Mouse (Mus musculus) limb, embryonic 14.5 days (tissue): ENCODE measurements around the gene Taf1c. TPM values are rescaled to one million over a fixed set of nuclear protein-coding genes. Genes with fewer than 3 reads are reported as not detected.

Source experiments
- ATAC-seq: fragments of 200-750 bp; cut with Nextera tagmentation; 2 replicates; pipeline ENCODE4 v1.8.0; 2017; ENCODE audit warnings: low read depth, moderate number of reproducible peaks, moderate TSS enrichment; ENCODE audit not compliant: low FRiP score
- DNase-seq: peaks from one replicate; pipeline ENCODE4 v3.0.0-alpha.2; 2015; ENCODE audit warnings: low spot score
- H3K27ac ChIP-seq: fragments of 300-500 bp; sonication (generic); replicated peaks from 2 replicates; pipeline ENCODE4 v1.5.1; 2014; ENCODE audit warnings: low read depth, mild to moderate bottlenecking, low read length, moderate library complexity, mixed read lengths
- H3K27me3 ChIP-seq: fragments of 300-500 bp; sonication (generic); 2 replicates; pipeline ENCODE4 v1.6.1; 2014; ENCODE audit warnings: low read length, mixed read lengths; ENCODE audit not compliant: control insufficient read depth, insufficient read depth
- H3K36me3 ChIP-seq: fragments of 300-500 bp; sonication (generic); 2 replicates; pipeline ENCODE4 v1.6.1; 2014; ENCODE audit warnings: mild to moderate bottlenecking, low read length, moderate library complexity, mixed read lengths; ENCODE audit not compliant: control insufficient read depth, insufficient read depth
- H3K4me1 ChIP-seq: fragments of 300-500 bp; sonication (generic); 2 replicates; pipeline ENCODE4 v1.6.1; 2014; ENCODE audit warnings: antibody characterized with exemption, low read length, mixed read lengths; ENCODE audit not compliant: control insufficient read depth, insufficient read depth
- H3K4me2 ChIP-seq: fragments of 300-500 bp; sonication (generic); replicated peaks from 2 replicates; pipeline ENCODE4 v1.6.1; 2014; ENCODE audit warnings: low read depth, mild to moderate bottlenecking, low read length, moderate library complexity; ENCODE audit not compliant: severe bottlenecking
- H3K4me3 ChIP-seq: fragments of 300-500 bp; sonication (generic); replicated peaks from 2 replicates; pipeline ENCODE4 v1.5.1; 2014; ENCODE audit warnings: low read length
- H3K9ac ChIP-seq: fragments of 300-500 bp; sonication (generic); 2 replicates; pipeline ENCODE4 v1.6.1; 2014; ENCODE audit warnings: mild to moderate bottlenecking, low read depth, low read length, moderate library complexity; ENCODE audit not compliant: severe bottlenecking
- H3K9me3 ChIP-seq: fragments of 300-500 bp; sonication (generic); 2 replicates; pipeline ENCODE4 v1.6.1; 2016; ENCODE audit warnings: low read length; ENCODE audit not compliant: control insufficient read depth
- POLR2A ChIP-seq: fragments of 200-500 bp; IDR thresholded peaks from 2 replicates; pipeline ENCODE4 v1.8.0; 2012; ENCODE audit warnings: inconsistent platforms, mild to moderate bottlenecking, moderate library complexity, borderline replicate concordance; ENCODE audit not compliant: insufficient read depth, insufficient read length; ENCODE audit errors: extremely low read depth
- WGBS: fragments of 180-500 bp; shearing (Covaris S2); extraction: QIAGEN DNeasy Blood & Tissue Kit; methylation state at CpG from one replicate; pipeline ENCODE4 v1.1.7; 2014; 5-methylcytosine and 5-hydroxymethylcytosine counted together
- polyA plus RNA-seq, 2 experiments: library from polyadenylated mRNA; depleted of rRNA in 1 of 2; stranded (reverse) in 1 of 2; unstranded in 1 of 2; fragments of >200 nt; fragmentation: Nextera tagmentation in 1 of 2; extraction: Ambion mirVana in 1 of 2; gene quantifications; 2 replicates each; pipeline versions ENCODE4 v1.2.1 to v1.2.3; 2012 to 2014

Gene Taf1c
- polyA plus RNA-seq, 2 experiments, result 11.3 to 18.4 TPM

DNA sequence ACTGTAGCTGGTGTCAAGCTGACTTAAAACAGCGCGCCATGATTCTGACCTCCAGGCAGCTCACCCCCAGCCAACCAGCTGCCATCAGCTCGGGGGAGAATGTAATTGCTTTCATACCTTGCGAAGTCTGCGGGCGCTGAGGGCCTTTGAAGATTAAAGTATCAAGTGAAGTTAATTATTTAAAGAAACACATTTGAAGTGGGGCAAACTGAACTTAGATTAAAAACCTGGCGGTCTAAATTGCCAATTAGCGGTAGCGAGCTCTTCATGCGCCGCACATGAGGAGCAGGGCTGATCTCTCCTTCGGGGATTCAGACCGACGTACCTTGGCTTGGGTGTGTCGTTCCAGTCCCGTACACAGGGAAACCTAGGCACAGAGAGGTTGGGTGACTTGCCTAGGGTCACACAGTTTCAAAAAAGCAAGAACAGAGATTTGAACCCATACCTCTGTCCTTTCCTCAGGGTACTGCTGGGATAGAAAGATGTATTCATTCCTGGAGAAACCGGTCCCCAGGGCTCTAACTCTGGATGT is 39.5 kb upstream of the Taf1c start:
- DNase-seq, result no peak
- Histone ChIP-seq H3K4me2 (no peak overlapping the region), H3K27me3 (no peaks in the 10 kb centered on the region), H3K9ac (no peak overlapping the region), H3K27ac (no peak overlapping the region), H3K4me3 (no peak overlapping the region), H3K36me3 (no peaks in the 10 kb centered on the region), H3K4me1 (no peaks in the 10 kb centered on the region), H3K9me3 (no peaks in the 10 kb centered on the region)
- WGBS, result 53% methylated on average over 17 of the region's 17 CpGs
- ATAC-seq, result no peak
- TF ChIP-seq POLR2A, result no peak

DNA sequence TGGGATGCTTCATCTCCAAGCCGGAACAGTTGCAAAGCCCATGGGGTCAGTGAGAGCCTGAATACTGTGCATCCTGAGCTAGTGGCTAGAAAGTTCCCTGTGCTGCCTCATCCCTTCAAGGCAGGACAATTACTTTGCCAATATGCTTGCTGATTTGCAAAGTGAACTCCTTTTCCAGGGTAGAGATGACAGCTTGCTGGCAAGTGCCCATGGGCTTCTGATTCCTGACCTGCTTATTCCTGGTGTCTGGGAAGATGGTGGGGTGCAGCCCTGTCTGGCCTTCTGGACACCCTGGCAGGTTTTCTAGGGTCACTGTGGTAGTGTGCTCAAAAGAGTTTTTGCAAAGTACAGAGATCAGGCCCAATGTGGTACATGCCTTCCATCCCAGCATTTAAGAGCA is 37.9 kb upstream of the Taf1c start:
- Histone ChIP-seq H3K9ac (no peak overlapping the region), H3K36me3 (no peaks in the 10 kb centered on the region), H3K4me2 (no peak overlapping the region), H3K4me3 (no peak overlapping the region), H3K9me3 (no peaks in the 10 kb centered on the region), H3K27ac (no peak overlapping the region), H3K4me1 (no peaks in the 10 kb centered on the region), H3K27me3 (no peaks in the 10 kb centered on the region)
- ATAC-seq (no peak), DNase-seq (no peak)
- no peak for TF ChIP-seq POLR2A
- WGBS, result 88% methylated on average over 1 of the region's 1 CpGs

DNA sequence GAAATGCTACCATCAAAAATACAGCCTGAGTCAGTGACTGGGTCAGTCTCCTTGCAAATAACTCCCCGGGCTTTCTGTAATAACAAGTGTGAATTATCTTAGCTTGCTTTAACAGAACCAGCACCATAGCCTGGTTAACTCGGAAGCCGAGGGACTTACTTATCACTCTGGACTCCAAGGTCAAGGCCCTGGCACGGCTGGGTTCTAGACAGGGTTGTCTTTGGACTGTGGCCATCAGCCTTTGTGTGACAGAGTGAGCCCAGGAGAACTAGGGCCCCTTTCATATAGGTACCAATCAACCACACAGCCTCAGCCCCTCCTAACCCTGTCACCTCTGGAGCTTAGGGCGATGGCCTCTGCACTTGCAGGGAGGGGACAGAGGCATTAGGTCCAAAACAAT is 36.0 kb upstream of the Taf1c start:
- no peak for TF ChIP-seq POLR2A
- ATAC-seq (no peak), DNase-seq (no peak)
- H3K36me3 ChIP-seq, result no peaks in the 10 kb centered on the region
- WGBS, result 87% methylated on average over 5 of the region's 5 CpGs
- no peaks in the 10 kb centered on the region for H3K9me3 ChIP-seq
- H3K9ac ChIP-seq, result no peak overlapping the region
- no peak overlapping the region for H3K27ac ChIP-seq
- no peaks in the 10 kb centered on the region for H3K27me3 ChIP-seq
- no peak overlapping the region for H3K4me3 ChIP-seq
- H3K4me2 ChIP-seq, result no peak overlapping the region
- H3K4me1 ChIP-seq, result no peaks in the 10 kb centered on the region

DNA sequence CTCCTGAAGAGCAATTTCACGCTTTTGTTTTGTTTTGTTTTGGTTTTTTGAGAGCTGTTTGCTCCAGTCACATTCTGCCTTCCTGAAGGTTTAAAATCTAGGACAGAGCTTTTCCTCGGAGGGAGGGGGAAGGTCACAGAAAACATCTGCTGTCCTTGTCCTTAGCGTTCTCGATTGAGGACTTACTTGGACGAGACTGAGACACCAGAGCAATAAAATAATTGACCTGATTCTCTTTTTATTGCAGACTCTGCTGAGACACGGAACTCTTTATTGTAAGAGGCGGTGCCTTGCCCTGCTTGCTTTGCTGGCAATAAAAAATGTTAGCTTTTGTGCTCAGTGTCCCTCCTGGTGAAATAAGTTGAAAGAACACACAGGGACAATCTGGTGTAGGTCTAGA is 34.8 kb upstream of the Taf1c start:
- no peak overlapping the region for H3K9ac ChIP-seq
- no peak overlapping the region for H3K4me3 ChIP-seq
- H3K36me3 ChIP-seq, result no peaks in the 10 kb centered on the region
- WGBS, result 30% methylated on average over 7 of the region's 7 CpGs
- ATAC-seq (no peak), DNase-seq (no peak)
- H3K4me2 ChIP-seq, result no peak overlapping the region
- no peak for TF ChIP-seq POLR2A
- no peaks in the 10 kb centered on the region for H3K27me3 ChIP-seq
- H3K27ac ChIP-seq, result no peak overlapping the region
- H3K4me1 ChIP-seq, result peaks cover 4% of the 10 kb centered on the region; the same call in 1 of the 2 replicates
- no peaks in the 10 kb centered on the region for H3K9me3 ChIP-seq

DNA sequence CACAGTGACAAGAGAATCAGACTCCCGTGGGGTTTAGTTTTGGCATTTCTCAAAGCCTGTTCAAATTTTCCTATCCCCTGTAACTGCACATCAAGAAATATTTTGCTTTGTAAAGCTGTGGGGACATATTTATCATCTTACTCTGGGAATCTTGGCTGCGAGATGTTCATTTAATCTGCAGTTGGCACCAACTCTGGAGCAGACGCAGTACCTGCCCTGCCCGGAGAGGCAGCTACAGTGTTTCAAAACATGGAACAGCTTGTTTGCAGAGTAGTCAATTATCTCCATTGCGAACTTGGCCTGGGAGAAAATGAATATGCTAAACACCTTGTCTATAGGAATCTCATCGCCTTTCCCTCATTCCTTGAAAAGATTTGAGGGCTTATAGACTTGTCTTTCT is 33.2 kb upstream of the Taf1c start:
- Histone ChIP-seq H3K27me3 (peaks cover 9% of the 10 kb centered on the region; the same call in 1 of the 2 replicates), H3K4me1 (peaks cover 4% of the 10 kb centered on the region; the same call in 1 of the 2 replicates), H3K27ac (no peak overlapping the region), H3K4me3 (no peak overlapping the region), H3K36me3 (no peaks in the 10 kb centered on the region), H3K4me2 (no peak overlapping the region), H3K9ac (no peak overlapping the region), H3K9me3 (no peaks in the 10 kb centered on the region)
- TF ChIP-seq POLR2A, result no peak
- DNase-seq, result no peak
- 86% methylated on average over 6 of the region's 6 CpGs for WGBS
- no peak for ATAC-seq

DNA sequence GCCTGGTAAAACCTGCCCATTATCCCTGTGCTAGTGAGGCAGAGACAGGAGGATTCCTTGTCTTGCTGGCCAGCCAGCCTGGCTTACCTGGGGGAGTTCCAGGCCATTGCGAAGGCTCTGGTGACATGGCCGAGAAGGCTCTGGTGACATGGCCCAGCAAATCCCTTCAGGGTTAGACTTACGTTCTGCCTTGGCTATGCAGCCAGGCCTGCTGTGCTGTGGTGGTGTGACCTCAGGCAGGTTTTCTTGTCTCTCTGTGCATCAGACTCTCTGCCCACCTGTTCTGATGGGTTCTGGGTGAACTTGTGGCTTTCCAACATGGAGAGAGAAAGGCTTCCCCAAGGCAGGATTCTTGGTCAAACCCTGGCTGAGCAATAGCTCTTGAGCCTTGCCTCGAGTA is 32.4 kb upstream of the Taf1c start:
- DNase-seq, result no peak
- no peak for TF ChIP-seq POLR2A
- Histone ChIP-seq H3K27me3 (peaks cover 14% of the 10 kb centered on the region; the same call in 1 of the 2 replicates), H3K9ac (no peak overlapping the region), H3K36me3 (no peaks in the 10 kb centered on the region), H3K4me3 (no peak overlapping the region), H3K4me2 (no peak overlapping the region), H3K27ac (no peak overlapping the region), H3K9me3 (no peaks in the 10 kb centered on the region), H3K4me1 (peaks cover 4% of the 10 kb centered on the region; the same call in 1 of the 2 replicates)
- 77% methylated on average over 4 of the region's 4 CpGs for WGBS
- no peak for ATAC-seq
